Mouse (Mus musculus) forebrain, embryonic 10.5 days (tissue): ENCODE measurements around the gene Pidd1. TPM values are rescaled to one million over a fixed set of nuclear protein-coding genes. Genes with fewer than 3 reads are reported as not detected.
"Not testable (repeated sequence)": the region's sequence is repeated elsewhere in the genome, so short reads cannot be mapped to it uniquely, and the experiment has no call there.

Source experiments
- DNase-seq: peaks from one replicate; pipeline ENCODE4 v3.0.0-alpha.2; 2017; ENCODE audit warnings: low spot score; ENCODE audit errors: extremely low spot score
- H3K27ac ChIP-seq: fragments of 300-500 bp; sonication (generic); 2 replicates; pipeline ENCODE4 v1.5.1; 2016; ENCODE audit warnings: mild to moderate bottlenecking
- H3K27me3 ChIP-seq: fragments of 300-500 bp; sonication (generic); 2 replicates; pipeline ENCODE4 v1.6.1; 2016; ENCODE audit warnings: mild to moderate bottlenecking; ENCODE audit not compliant: poor library complexity, severe bottlenecking
- H3K36me3 ChIP-seq: fragments of 300-500 bp; sonication (generic); replicated peaks from 2 replicates; pipeline ENCODE4 v1.6.1; 2016; ENCODE audit warnings: mild to moderate bottlenecking, moderate library complexity
- H3K4me1 ChIP-seq: fragments of 300-500 bp; sonication (generic); 2 replicates; pipeline ENCODE4 v1.6.1; 2016
- H3K4me3 ChIP-seq: fragments of 300-500 bp; sonication (generic); 2 replicates; pipeline ENCODE4 v1.5.1; 2016; ENCODE audit warnings: mild to moderate bottlenecking, moderate library complexity
- H3K9me3 ChIP-seq: fragments of 300-500 bp; sonication (generic); 2 replicates; pipeline ENCODE4 v1.6.1; 2016; ENCODE audit warnings: mild to moderate bottlenecking, moderate library complexity
- WGBS: fragments of 180-500 bp; shearing (Covaris S2); methylation state at CpG from one replicate; pipeline ENCODE4 v1.1.7; 2016; 5-methylcytosine and 5-hydroxymethylcytosine counted together
- polyA plus RNA-seq: library from polyadenylated mRNA; unstranded; fragments of >200 nt; fragmentation: Nextera tagmentation; extraction: Ambion mirVana; gene quantifications from 2 replicates; pipeline ENCODE4 v1.2.1, GENCODE M21; 2016

Gene Pidd1
- polyA plus RNA-seq, 1 experiment from 2014 or later, result 26.4 TPM

- H3K4me1 ChIP-seq, result peaks cover 53% of the 10 kb centered on the region
- peak overlapping the region; percentile 95 for H3K27ac ChIP-seq
- DNase-seq, H3K9me3 ChIP-seq, H3K27me3 ChIP-seq: not testable (repeated sequence)
- WGBS, result 85% methylated on average over 3 of the region's 3 CpGs
- peaks cover 45% of the 10 kb centered on the region for H3K36me3 ChIP-seq
- H3K4me3 ChIP-seq, result peak overlapping the region; percentile 84; the same call in 1 of the 2 replicates
Observed at GRCm38 (mm10) chr7:141446374-141446773, 2.5 kb upstream of the Pidd1 start.

- WGBS, result 38% methylated on average over 12 of the region's 12 CpGs
Observed at GRCm38 (mm10) chr7:141443081-141443821, 574 bp downstream of the Pidd1 start.

GRCm38 (mm10) chr7:141442199-141442598 is 1.6 kb downstream of the Pidd1 start:
- Histone ChIP-seq H3K27me3 (no peaks in the 10 kb centered on the region), H3K9me3 (no peaks in the 10 kb centered on the region), H3K4me1 (peaks cover 58% of the 10 kb centered on the region), H3K27ac (peak overlapping the region; percentile 90), H3K36me3 (peaks cover 51% of the 10 kb centered on the region), H3K4me3 (peak overlapping the region; percentile 61)
- WGBS, result 94% methylated on average over 13 of the region's 13 CpGs
- DNase-seq, result no peak

More at GRCm38 (mm10) chr7:141443081-141443821, 574 bp downstream of the Pidd1 start:
- no peak for DNase-seq
- Histone ChIP-seq H3K27ac (peak overlapping the region; percentile 90), H3K36me3 (peaks cover 45% of the 10 kb centered on the region), H3K4me3 (peak overlapping the region; percentile 61), H3K27me3 (no peaks in the 10 kb centered on the region), H3K4me1 (peaks cover 51% of the 10 kb centered on the region), H3K9me3 (no peaks in the 10 kb centered on the region)

GRCm38 (mm10) chr7:141441460-141441859 is 2.4 kb downstream of the Pidd1 start:
- H3K27ac ChIP-seq, result 0 out of 2 replicates have a peak overlapping the region, but pooled peaks have one; percentile 8
- H3K27me3 ChIP-seq, result no peaks in the 10 kb centered on the region
- 94% methylated on average over 9 of the region's 9 CpGs for whole genome bisulfite sequencing
- H3K9me3 ChIP-seq, result no peaks in the 10 kb centered on the region
- peaks cover 60% of the 10 kb centered on the region for H3K4me1 ChIP-seq
- DNase-seq, result no peak
- peak overlapping the region; percentile 61 for H3K4me3 ChIP-seq
- H3K36me3 ChIP-seq, result peaks cover 51% of the 10 kb centered on the region

GRCm38 (mm10) chr7:141440613-141441012 is 3.2 kb downstream of the Pidd1 start:
- H3K4me1 ChIP-seq, result peaks cover 68% of the 10 kb centered on the region
- 0 out of 2 replicates have a peak overlapping the region, but pooled peaks have one; percentile 3 for H3K27ac ChIP-seq
- 39% methylated on average over 6 of the region's 6 CpGs for WGBS
- H3K9me3 ChIP-seq, result no peaks in the 10 kb centered on the region
- no peaks in the 10 kb centered on the region for H3K27me3 ChIP-seq
- H3K4me3 ChIP-seq, result no peak overlapping the region; the same call in 1 of the 2 replicates
- peaks cover 51% of the 10 kb centered on the region for H3K36me3 ChIP-seq
- no peak for DNase-seq

- H3K4me1 ChIP-seq, result peaks cover 76% of the 10 kb centered on the region
- peaks cover 51% of the 10 kb centered on the region for H3K36me3 ChIP-seq
- no peak for DNase-seq
- no peak overlapping the region for H3K4me3 ChIP-seq
- H3K9me3 ChIP-seq, result no peaks in the 10 kb centered on the region
- WGBS, result 98% methylated on average over 11 of the region's 11 CpGs
- no peak overlapping the region for H3K27ac ChIP-seq
- no peaks in the 10 kb centered on the region for H3K27me3 ChIP-seq
Observed at GRCm38 (mm10) chr7:141439811-141440210, 4.0 kb downstream of the Pidd1 start.

DNA sequence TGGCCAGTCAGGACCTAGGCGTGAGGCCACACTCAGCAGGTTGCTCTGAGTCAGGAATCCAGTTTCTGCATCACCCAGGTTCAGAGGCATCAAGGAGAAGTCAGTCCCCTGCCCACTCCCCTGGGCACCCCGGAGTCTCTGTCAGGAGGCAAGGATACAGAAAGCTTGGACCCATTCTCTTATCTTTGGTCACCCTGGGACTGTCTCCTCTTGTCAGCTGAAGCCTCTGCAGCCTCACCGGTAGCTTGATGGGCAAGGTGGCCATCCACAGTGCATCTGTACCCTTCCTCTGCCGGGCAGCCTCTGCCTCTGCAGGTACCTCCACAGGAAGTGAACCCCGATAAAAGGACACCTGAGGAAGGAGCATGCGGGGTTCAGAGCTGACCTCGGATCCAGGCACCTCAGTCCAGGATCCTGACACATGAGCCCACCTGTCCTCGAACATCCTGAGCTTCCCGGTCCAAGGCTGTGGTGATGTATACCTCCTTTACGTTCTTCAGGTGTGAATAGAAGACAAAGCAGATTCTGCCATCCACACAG is 4.6 kb downstream of the Pidd1 start:
- Histone ChIP-seq H3K36me3 (peaks cover 51% of the 10 kb centered on the region), H3K4me3 (no peak overlapping the region), H3K4me1 (peaks cover 78% of the 10 kb centered on the region), H3K27ac (no peak overlapping the region), H3K9me3 (no peaks in the 10 kb centered on the region), H3K27me3 (no peaks in the 10 kb centered on the region)
- 95% methylated on average over 10 of the region's 10 CpGs for WGBS
- no peak for DNase-seq

- H3K4me1 ChIP-seq, result peaks cover 78% of the 10 kb centered on the region
- H3K9me3 ChIP-seq, result no peaks in the 10 kb centered on the region
- H3K27me3 ChIP-seq, result no peaks in the 10 kb centered on the region
- peaks cover 59% of the 10 kb centered on the region for H3K36me3 ChIP-seq
- DNase-seq, result no peak
- no peak overlapping the region for H3K4me3 ChIP-seq
- no peak overlapping the region for H3K27ac ChIP-seq
- WGBS, result 94% methylated on average over 12 of the region's 12 CpGs
Observed at GRCm38 (mm10) chr7:141438201-141438968, 5.4 kb downstream of the Pidd1 start.

- Histone ChIP-seq H3K27me3 (no peaks in the 10 kb centered on the region), H3K4me1 (peaks cover 77% of the 10 kb centered on the region), H3K36me3 (peaks cover 65% of the 10 kb centered on the region), H3K4me3 (peak within 1 kb of the TSS; percentile 72), H3K27ac (peak within 1 kb of the TSS; percentile 88), H3K9me3 (no peaks in the 10 kb centered on the region)
- peak; percentile 80 for DNase-seq
- 5% methylated on average over 53 of the region's 53 CpGs for WGBS
Observed at GRCm38 (mm10) chr7:141437178-141438120, 6.4 kb downstream of the Pidd1 start, which contains the start of gene Slc25a22. Gene Slc25a22 (minus strand): TSS chr7:141437892.

DNA sequence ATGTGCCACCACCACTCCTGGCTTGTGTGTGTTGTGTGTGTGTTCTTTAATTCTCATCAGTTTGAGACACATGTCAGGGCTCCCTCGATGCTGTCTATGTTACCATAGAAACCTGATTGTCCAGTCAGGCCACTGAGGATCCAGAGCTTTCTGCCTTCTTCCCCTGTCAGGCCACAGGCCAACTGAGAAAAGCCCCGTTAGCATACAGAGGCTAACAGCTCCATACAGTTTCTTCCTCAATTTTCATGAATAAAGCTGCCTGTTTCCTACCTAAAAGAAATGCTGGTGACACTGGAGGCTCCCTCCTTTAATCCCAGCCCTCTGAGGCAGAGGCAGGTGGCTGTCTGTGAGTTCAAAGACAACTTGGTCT is 7.3 kb downstream of the Pidd1 start:
- Histone ChIP-seq H3K27me3 (no peaks in the 10 kb centered on the region), H3K9me3 (no peaks in the 10 kb centered on the region), H3K4me3 (peak overlapping the region; percentile 72), H3K36me3 (peaks cover 65% of the 10 kb centered on the region), H3K27ac (peak overlapping the region; percentile 88), H3K4me1 (peaks cover 72% of the 10 kb centered on the region)
- WGBS, result 56% methylated on average over 2 of the region's 2 CpGs
- DNase-seq, result no peak

DNA sequence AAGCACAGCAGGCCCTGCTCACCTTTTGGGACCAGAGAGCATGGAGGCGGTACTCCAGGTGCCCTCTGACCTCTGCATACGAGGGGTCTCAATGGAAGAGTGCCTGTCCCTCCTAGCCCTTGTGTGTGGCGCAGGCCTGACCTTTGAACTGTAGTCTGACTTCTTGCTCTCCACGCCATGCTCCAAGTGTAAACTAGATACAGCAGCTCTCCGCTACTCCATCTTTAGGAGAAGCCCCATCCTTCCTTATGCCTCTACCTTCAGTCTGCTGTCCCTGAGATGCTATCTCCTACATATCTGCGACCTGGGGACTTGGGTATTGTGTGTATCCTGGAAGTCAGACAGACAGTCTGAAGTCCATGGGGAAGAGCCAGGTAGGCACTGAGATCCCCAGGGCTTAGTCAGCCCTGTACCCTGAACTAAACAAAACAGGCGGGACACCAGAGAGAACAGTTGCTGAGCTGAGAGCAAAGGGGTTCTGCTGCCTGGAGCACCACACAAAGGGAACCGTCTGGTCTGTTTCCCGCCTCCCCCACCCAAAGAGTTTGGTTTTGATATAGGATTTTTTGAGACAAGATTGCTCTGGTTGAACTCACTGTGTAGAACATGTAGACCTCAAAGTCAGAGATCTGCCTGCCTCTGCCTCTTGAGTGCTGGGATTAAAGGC is 7.8 kb downstream of the Pidd1 start:
- Histone ChIP-seq H3K27ac (peak overlapping the region; percentile 88), H3K9me3 (no peaks in the 10 kb centered on the region), H3K4me3 (peak overlapping the region; percentile 72), H3K36me3 (peaks cover 65% of the 10 kb centered on the region), H3K27me3 (no peaks in the 10 kb centered on the region), H3K4me1 (peaks cover 67% of the 10 kb centered on the region)
- DNase-seq, result no peak
- 79% methylated on average over 9 of the region's 9 CpGs for WGBS
